Mouse (Mus musculus) hindbrain, embryonic 13.5 days (tissue): ENCODE data around the gene Ssbp3. TPM values are rescaled to one million over a fixed set of nuclear protein-coding genes. Genes with fewer than 3 reads are reported as not detected.

ENCODE experiments used
- ATAC-seq: fragments of 200-750 bp; cut with Nextera tagmentation; 2 replicates; pipeline ENCODE4 v1.8.0; 2017; ENCODE audit warnings: moderate TSS enrichment; ENCODE audit not compliant: low FRiP score
- H3K27ac ChIP-seq: fragments of 300-500 bp; sonication (generic); 2 replicates; pipeline ENCODE4 v1.5.1; 2015; ENCODE audit warnings: inconsistent platforms, mild to moderate bottlenecking, moderate library complexity
- H3K27me3 ChIP-seq: fragments of 300-500 bp; sonication (generic); 2 replicates; pipeline ENCODE4 v1.6.1; 2015; ENCODE audit warnings: mild to moderate bottlenecking, inconsistent platforms
- H3K36me3 ChIP-seq: fragments of 300-500 bp; sonication (generic); 2 replicates; pipeline ENCODE4 v1.6.1; 2015; ENCODE audit warnings: mild to moderate bottlenecking, inconsistent platforms
- H3K4me1 ChIP-seq: fragments of 300-500 bp; sonication (generic); replicated peaks from 2 replicates; pipeline ENCODE4 v1.6.1; 2015; ENCODE audit warnings: inconsistent platforms
- H3K4me2 ChIP-seq: fragments of 300-500 bp; sonication (generic); 2 replicates; pipeline ENCODE4 v1.6.1; 2015; ENCODE audit warnings: inconsistent platforms, mild to moderate bottlenecking, moderate library complexity
- H3K4me3 ChIP-seq: fragments of 300-500 bp; sonication (generic); 2 replicates; pipeline ENCODE4 v1.5.1; 2015; ENCODE audit warnings: mild to moderate bottlenecking, inconsistent platforms
- H3K9ac ChIP-seq: fragments of 300-500 bp; sonication (generic); 2 replicates; pipeline ENCODE4 v1.6.1; 2015; ENCODE audit warnings: mild to moderate bottlenecking, inconsistent platforms
- H3K9me3 ChIP-seq: fragments of 300-500 bp; sonication (generic); 2 replicates; pipeline ENCODE4 v1.6.1; 2016; ENCODE audit warnings: inconsistent platforms
- WGBS: fragments of 180-500 bp; shearing (Covaris S2); methylation state at CpG from one replicate; pipeline ENCODE4 v1.1.7; 2015; 5-methylcytosine and 5-hydroxymethylcytosine counted together
- polyA plus RNA-seq: library from polyadenylated mRNA; unstranded; fragments of >200 nt; fragmentation: Nextera tagmentation; extraction: Ambion mirVana; gene quantifications from 2 replicates; pipeline ENCODE4 v1.2.1, GENCODE M21; 2015

Gene Ssbp3
- polyA plus RNA-seq, 1 experiment from 2014 or later = 179 TPM

DNA sequence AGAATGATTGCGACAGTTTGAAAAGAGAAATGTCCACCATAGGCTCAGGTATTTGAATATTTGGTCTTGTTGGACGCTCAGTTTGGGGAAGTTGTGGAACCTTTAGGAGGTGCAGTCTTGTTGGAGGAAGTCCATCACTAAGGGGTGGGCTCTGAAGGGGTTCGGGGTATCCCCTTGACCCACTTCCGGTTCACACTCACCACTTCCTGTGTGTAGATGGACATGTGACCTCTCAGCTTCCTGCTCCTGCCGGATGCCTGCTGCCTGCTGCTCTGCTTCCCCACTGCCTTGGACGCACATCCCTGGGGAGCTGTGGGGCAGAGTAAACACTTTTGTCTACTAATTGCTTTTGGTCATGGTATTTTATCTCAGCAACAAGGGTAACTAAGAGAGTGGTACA lies 29.4 kb upstream of the Ssbp3 start:
- H3K27me3 ChIP-seq = no peaks in the 10 kb centered on the region
- H3K4me1 ChIP-seq = no peaks in the 10 kb centered on the region
- H3K9me3 ChIP-seq = no peaks in the 10 kb centered on the region
- no peak overlapping the region for H3K27ac ChIP-seq
- H3K4me2 ChIP-seq = no peak overlapping the region
- H3K36me3 ChIP-seq = no peaks in the 10 kb centered on the region
- H3K4me3 ChIP-seq = no peak overlapping the region
- 71% methylated on average over 6 of the region's 6 CpGs for WGBS
- ATAC-seq = no peak
- H3K9ac ChIP-seq = no peak overlapping the region

DNA sequence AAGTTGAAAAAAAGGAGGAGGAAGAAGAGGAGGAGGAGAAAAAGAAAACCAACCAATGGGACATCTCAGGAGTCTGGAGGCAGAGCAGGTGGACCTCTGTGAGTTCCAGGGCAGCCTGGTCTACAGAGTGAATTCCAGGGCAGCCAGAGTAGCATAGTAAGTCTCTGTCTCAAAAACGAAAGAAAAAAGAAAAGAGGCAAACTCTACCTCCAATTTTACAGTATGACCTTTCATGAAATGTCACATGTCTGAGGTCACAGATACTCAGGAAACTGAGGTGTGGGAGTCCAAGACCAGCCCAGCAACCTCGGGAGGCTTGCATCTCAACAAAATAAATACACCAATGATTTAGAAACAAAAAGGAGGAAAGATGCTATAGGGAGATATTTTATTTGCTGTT lies 27.4 kb upstream of the Ssbp3 start:
- H3K9ac ChIP-seq = no peak overlapping the region
- no peaks in the 10 kb centered on the region for H3K9me3 ChIP-seq
- H3K27ac ChIP-seq = no peak overlapping the region
- WGBS = 75% methylated on average over 2 of the region's 2 CpGs
- H3K4me3 ChIP-seq = no peak overlapping the region
- no peak overlapping the region for H3K4me2 ChIP-seq
- no peak for ATAC-seq
- H3K4me1 ChIP-seq = no peaks in the 10 kb centered on the region
- H3K36me3 ChIP-seq = no peaks in the 10 kb centered on the region
- no peaks in the 10 kb centered on the region for H3K27me3 ChIP-seq

DNA sequence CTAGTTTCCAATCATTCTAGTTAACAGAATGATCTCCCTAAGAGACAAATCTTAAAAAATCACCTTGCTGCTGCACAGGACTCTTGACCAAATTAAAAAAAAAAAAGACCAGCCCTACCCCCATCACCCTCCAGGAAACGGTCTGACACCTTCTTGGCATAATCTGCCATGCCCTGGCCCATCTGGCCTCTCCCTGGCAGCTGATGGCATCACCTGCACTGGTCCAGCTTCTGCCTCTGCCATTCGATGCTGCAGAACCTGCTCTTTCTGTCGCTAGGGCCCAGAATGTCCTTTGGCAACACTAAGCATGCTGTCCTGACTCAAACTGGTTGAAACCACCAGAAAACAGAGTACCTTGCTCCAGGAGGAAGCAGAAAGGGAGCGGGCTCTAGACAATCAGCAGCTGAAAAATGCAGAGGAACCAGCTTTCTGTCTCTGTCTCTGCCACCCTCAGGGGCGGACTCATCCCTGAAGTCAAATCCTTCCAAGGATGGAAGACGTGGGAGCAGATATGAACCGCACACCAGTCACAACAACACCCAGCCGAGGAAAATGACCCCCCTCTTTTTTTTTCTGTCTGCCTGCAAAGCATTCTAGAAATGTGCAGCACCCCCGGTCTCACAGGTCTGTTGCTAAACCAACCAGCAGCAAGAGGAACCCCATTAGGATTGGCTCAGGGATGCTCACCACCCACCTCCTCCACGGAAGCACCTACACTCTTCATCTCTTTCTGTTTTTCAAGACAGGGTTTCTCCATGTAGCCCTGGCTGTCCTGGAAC lies 24.0 kb upstream of the Ssbp3 start:
- Histone ChIP-seq H3K9ac (no peak overlapping the region), H3K27ac (no peak overlapping the region), H3K27me3 (no peaks in the 10 kb centered on the region), H3K4me1 (no peaks in the 10 kb centered on the region), H3K9me3 (no peaks in the 10 kb centered on the region), H3K4me3 (no peak overlapping the region), H3K36me3 (no peaks in the 10 kb centered on the region), H3K4me2 (no peak overlapping the region)
- WGBS = 86% methylated on average over 10 of the region's 10 CpGs
- ATAC-seq = no peak

DNA sequence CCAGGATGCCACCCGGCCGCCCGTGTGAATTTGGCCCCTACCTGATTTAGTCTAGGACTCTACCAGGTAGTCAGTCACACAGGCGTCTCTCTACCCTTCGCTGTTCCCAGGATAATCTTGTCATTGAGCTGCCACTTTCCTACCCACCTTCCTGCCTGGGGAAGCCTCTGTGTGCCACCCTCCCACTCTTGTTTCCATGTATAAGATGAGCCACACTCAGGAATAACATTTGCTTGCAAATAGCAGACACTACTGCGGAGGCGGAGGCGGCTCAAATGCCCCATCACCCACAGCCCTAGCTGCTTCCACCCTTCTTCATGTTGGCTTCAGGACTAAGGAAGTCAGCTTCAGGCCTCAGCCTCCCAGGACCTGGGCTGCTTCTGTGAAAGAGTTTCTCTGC lies 14.4 kb upstream of the Ssbp3 start:
- WGBS = 88% methylated on average over 8 of the region's 8 CpGs
- H3K9me3 ChIP-seq = no peaks in the 10 kb centered on the region
- H3K9ac ChIP-seq = no peak overlapping the region
- H3K36me3 ChIP-seq = no peaks in the 10 kb centered on the region
- H3K4me1 ChIP-seq = peaks cover 12% of the 10 kb centered on the region
- 0 out of 2 replicates have a peak, but pooled peaks cover 5% of the 10 kb centered on the region for H3K27me3 ChIP-seq
- H3K4me3 ChIP-seq = no peak overlapping the region
- H3K27ac ChIP-seq = no peak overlapping the region
- no peak overlapping the region for H3K4me2 ChIP-seq
- no peak for ATAC-seq

DNA sequence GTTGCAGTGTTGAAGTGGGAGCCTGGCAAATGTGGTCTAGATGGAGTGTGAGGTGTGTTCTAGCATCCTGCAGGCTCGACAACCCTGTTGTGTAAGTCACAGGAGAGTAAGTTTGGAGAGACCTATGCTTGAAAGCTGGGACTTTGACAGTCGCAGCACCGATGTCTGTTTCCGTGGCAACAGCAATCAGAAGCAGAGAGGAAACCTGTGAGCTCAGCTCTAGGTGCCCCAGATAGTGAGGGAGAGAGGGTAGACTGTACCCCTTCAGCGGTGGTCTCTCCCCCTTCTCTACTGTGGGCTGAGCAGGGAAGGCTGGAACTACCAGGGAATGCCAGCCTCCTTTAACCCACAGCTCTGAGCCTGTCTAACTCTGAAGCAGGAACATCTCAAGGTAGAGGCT lies 11.6 kb upstream of the Ssbp3 start:
- Histone ChIP-seq H3K9ac (no peak overlapping the region), H3K9me3 (no peaks in the 10 kb centered on the region), H3K4me2 (no peak overlapping the region), H3K27me3 (0 out of 2 replicates have a peak, but pooled peaks cover 6% of the 10 kb centered on the region), H3K4me3 (no peak overlapping the region), H3K36me3 (no peaks in the 10 kb centered on the region), H3K27ac (no peak overlapping the region), H3K4me1 (peaks cover 12% of the 10 kb centered on the region)
- 53% methylated on average over 5 of the region's 5 CpGs for WGBS
- no peak for ATAC-seq

DNA sequence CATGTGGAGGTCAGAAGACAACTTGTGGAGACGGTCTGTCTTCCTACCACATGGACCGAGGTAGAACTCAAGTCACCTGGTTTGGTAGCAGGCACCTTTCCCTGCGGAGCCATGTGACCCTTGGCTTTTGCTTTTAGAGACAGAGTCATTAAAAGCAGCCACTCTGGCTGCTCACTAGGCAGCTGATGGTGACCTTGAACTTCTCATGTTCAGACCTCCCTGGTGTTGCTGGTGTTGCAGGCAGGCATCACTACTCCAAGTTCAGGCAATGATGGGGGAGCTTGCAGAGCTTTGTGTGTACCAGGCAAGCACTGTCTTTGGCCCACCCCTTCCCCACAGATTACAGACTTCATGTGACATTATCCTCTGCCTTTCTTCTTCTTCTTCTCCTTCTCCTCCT lies 11.0 kb upstream of the Ssbp3 start:
- Histone ChIP-seq H3K27me3 (0 out of 2 replicates have a peak, but pooled peaks cover 6% of the 10 kb centered on the region), H3K4me1 (peaks cover 12% of the 10 kb centered on the region), H3K36me3 (no peaks in the 10 kb centered on the region), H3K9me3 (no peaks in the 10 kb centered on the region), H3K4me2 (no peak overlapping the region), H3K9ac (no peak overlapping the region), H3K27ac (no peak overlapping the region), H3K4me3 (no peak overlapping the region)
- 90% methylated on average over 3 of the region's 3 CpGs for WGBS
- no peak for ATAC-seq

DNA sequence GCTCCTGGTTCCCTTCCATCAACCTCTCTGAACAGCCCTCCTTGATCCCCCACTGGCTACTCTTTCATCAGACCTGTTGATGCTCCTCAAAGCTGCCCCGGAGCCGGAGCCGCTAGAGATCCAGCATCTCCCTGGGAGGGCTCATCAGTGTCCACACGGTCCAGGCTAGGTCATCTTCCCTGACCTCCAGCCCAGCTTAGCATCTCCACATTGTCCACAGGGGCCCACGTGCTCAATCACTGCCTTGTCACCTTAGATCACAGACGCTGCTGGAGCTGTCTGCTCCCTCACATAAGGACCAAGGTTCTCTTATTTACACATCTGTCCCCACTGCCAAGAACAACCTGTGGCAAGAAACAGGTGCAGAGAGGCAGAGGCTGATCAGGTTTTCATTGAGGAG lies 9.8 kb upstream of the Ssbp3 start:
- H3K9ac ChIP-seq = no peak overlapping the region
- no peak for ATAC-seq
- 0 out of 2 replicates have a peak, but pooled peaks cover 6% of the 10 kb centered on the region for H3K27me3 ChIP-seq
- H3K4me1 ChIP-seq = peaks cover 12% of the 10 kb centered on the region
- 13% methylated on average over 6 of the region's 6 CpGs for WGBS
- no peaks in the 10 kb centered on the region for H3K36me3 ChIP-seq
- no peak overlapping the region for H3K4me2 ChIP-seq
- no peak overlapping the region for H3K4me3 ChIP-seq
- H3K9me3 ChIP-seq = no peaks in the 10 kb centered on the region
- H3K27ac ChIP-seq = no peak overlapping the region

DNA sequence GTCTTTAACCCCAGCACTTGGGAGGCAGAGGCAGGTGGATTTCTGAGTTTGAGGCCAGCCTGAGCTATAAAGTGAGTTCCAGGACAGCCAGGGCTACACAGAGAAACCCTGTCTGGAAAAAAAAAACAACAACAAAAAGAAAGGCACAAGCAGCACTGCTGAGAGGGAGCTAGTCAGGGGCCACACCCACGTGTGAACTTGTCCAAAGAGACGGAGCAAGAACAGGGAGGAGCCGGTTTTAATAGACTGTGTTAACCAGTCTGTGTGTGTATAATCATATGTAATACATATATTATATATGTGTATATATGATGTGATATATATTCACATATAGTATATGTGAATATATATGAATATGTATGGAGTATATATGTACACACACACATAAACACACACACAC lies 8.9 kb upstream of the Ssbp3 start:
- Histone ChIP-seq H3K9me3 (no peaks in the 10 kb centered on the region), H3K4me2 (no peak overlapping the region), H3K36me3 (no peaks in the 10 kb centered on the region), H3K4me1 (peaks cover 12% of the 10 kb centered on the region), H3K9ac (no peak overlapping the region), H3K27ac (no peak overlapping the region), H3K27me3 (0 out of 2 replicates have a peak, but pooled peaks cover 6% of the 10 kb centered on the region), H3K4me3 (no peak overlapping the region)
- no peak for ATAC-seq
- WGBS = 76% methylated on average over 3 of the region's 3 CpGs

DNA sequence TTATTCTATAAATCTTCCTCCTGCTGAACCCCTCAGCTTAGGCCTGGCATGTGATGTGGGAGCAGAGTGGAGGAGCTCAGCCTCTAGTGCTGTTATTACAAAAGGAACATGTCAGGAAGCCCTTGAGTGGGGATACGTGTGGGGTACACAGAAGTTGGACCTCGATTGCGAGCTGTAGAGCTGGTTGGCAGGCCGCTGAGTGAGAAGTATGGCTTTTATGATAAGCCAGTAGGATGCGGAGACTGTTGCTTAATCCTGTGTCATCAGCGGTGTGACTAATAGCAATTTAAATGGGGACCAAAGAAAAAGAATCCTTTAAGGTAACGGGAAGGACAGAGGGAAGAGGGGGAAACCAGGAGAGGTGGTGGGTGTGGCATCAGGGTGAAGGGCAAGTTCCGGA lies 8.3 kb upstream of the Ssbp3 start:
- no peak overlapping the region for H3K4me3 ChIP-seq
- H3K27ac ChIP-seq = no peak overlapping the region
- ATAC-seq = no peak
- 66% methylated on average over 8 of the region's 8 CpGs for WGBS
- no peaks in the 10 kb centered on the region for H3K36me3 ChIP-seq
- no peak overlapping the region for H3K4me2 ChIP-seq
- 0 out of 2 replicates have a peak, but pooled peaks cover 6% of the 10 kb centered on the region for H3K27me3 ChIP-seq
- H3K4me1 ChIP-seq = peaks cover 12% of the 10 kb centered on the region
- H3K9ac ChIP-seq = no peak overlapping the region
- H3K9me3 ChIP-seq = no peaks in the 10 kb centered on the region

DNA sequence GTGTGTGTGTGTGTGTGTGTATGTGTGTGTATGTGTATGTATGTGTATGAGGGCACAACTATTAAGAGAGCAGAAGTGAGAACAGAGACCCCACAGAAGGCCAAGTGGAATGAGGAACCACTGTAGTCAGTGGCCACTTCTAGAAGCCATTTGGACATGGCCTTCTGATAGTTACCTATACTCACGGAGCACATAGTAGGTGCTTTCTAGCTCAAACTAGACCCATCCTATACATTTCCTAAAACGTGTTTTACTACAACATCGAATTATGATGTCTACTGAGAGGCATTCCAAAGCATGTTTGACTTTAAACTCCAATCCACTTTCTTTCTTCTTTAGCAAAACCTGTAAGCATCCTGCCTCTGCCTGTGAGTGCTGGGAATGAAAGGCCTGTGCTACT lies 4.6 kb upstream of the Ssbp3 start:
- H3K27me3 ChIP-seq = 0 out of 2 replicates have a peak, but pooled peaks cover 3% of the 10 kb centered on the region
- H3K9me3 ChIP-seq = no peaks in the 10 kb centered on the region
- WGBS = 95% methylated on average over 3 of the region's 3 CpGs
- H3K4me1 ChIP-seq = peaks cover 28% of the 10 kb centered on the region
- H3K27ac ChIP-seq = no peak overlapping the region
- ATAC-seq = no peak
- H3K4me2 ChIP-seq = no peak overlapping the region
- no peak overlapping the region for H3K9ac ChIP-seq
- no peak overlapping the region for H3K4me3 ChIP-seq
- no peaks in the 10 kb centered on the region for H3K36me3 ChIP-seq

DNA sequence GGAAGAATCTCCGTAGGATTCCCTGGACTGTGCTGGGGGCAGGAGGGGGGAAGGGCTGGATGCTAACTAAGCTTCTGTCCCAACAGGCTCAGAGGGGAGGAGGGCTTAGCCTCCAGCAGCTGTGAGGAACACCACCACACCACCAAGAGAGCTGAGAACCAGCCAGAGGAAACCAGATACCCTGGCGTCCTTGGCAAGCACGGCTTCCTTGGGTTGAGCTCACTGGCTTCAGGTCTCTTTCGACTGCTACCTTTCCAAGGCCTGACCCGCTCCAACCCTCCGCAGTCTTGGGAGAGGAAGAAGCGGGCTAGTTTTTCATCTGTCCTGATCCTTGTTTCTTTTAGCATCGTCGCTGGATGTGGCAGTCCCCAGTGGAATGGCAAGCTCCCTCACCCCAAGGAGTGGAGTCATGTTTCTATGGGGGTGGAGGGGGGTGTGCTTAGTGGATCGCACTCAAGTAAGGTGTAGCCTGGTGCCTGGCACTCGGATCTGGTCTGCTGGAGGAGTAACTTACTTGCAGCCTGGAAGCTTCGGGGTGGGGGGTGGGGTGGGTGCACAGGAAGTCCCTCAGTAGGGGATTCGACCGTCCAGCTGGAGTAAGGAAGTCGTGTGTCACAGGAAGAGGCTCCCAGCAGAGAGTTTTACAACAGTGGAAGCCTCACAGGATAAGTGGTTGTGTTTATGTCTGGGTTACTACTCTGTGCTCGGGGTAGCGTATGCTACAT lies 2.6 kb upstream of the Ssbp3 start:
- Histone ChIP-seq H3K4me3 (no peak overlapping the region), H3K27ac (peak overlapping the region; percentile 100), H3K27me3 (no peaks in the 10 kb centered on the region), H3K36me3 (no peaks in the 10 kb centered on the region), H3K4me1 (peaks cover 28% of the 10 kb centered on the region), H3K9ac (peak overlapping the region; percentile 14), H3K9me3 (no peaks in the 10 kb centered on the region), H3K4me2 (peak overlapping the region; percentile 8; the same call in 1 of the 2 replicates)
- 19% methylated on average over 17 of the region's 17 CpGs for WGBS
- no peak for ATAC-seq

DNA sequence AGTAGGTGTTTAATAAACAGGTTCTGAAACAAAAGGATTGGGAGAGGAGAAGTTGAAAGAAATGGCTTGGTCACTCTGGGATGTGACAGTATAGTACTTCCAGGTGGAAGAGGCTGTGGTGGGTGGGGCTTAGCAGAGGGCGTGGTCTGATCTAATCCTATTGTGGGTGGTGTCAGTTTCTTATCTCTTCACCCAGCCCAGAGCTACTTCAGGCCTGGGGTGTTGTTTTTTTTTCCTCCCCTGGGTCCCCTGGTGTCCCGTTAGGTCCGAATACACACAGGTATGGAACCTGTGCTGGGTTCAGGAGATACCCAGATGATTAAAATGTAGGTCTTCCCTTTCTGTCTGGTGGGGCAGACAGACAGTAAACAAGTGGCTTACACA lies 2.1 kb upstream of the Ssbp3 start:
- Histone ChIP-seq H3K36me3 (no peaks in the 10 kb centered on the region), H3K9me3 (no peaks in the 10 kb centered on the region), H3K27ac (peak overlapping the region; percentile 100), H3K9ac (no peak overlapping the region), H3K4me1 (peaks cover 34% of the 10 kb centered on the region), H3K27me3 (no peaks in the 10 kb centered on the region), H3K4me2 (peak overlapping the region; percentile 8; the same call in 1 of the 2 replicates), H3K4me3 (no peak overlapping the region)
- no peak for ATAC-seq
- 33% methylated on average over 3 of the region's 3 CpGs for WGBS
